Mouse (Mus musculus) gastrocnemius, adult 18-20 months (tissue): Measurements from ENCODE around the gene Nsun2. TPM values are rescaled to one million over a fixed set of nuclear protein-coding genes. Genes with fewer than 3 reads are reported as not detected.

Experiments
- total RNA-seq, 2 experiments: library from RNA; stranded (reverse); gene quantifications; 2 replicates each; pipeline ENCODE4 v1.2.3; 2021

Nsun2 gene
- total RNA-seq, 2 experiments from 2014 or later, result 42.4 to 46.5 TPM

Other genes starting within 250 kb of the Nsun2 start
- 1 to 10 TPM; 5.6 to 6.3 TPM for gene Tent4a, start 871 bp downstream of the Nsun2 start, total RNA-seq
- gene Srd5a1, start 77.7 kb downstream of the Nsun2 start, total RNA-seq, result under 1 TPM in 1 of 2 experiments, not detected in 1; 0.28 TPM
- gene Ube2ql1, start 206.1 kb downstream of the Nsun2 start, total RNA-seq, result under 1 TPM; 0.62 to 1.00 TPM